Mouse (Mus musculus) thymus, adult 2 months (tissue): ENCODE results near the gene Snx9.

Experiments used
- CTCF ChIP-seq: fragments of 200-500 bp; IDR thresholded peaks from 2 replicates; pipeline ENCODE4 v1.5.1; 2012; ENCODE audit warnings: mild to moderate bottlenecking, control low read depth, low read length, moderate library complexity, borderline replicate concordance; ENCODE audit not compliant: control insufficient read depth, poor library complexity, insufficient read depth; ENCODE audit errors: extremely low read depth
- POLR2A ChIP-seq: fragments of 200-500 bp; IDR thresholded peaks from 2 replicates; pipeline ENCODE4 v1.6.1; 2012; ENCODE audit warnings: mild to moderate bottlenecking, low read length, control low read depth, moderate library complexity; ENCODE audit not compliant: control insufficient read depth, poor library complexity, insufficient read depth; ENCODE audit errors: extremely low read depth

DNA sequence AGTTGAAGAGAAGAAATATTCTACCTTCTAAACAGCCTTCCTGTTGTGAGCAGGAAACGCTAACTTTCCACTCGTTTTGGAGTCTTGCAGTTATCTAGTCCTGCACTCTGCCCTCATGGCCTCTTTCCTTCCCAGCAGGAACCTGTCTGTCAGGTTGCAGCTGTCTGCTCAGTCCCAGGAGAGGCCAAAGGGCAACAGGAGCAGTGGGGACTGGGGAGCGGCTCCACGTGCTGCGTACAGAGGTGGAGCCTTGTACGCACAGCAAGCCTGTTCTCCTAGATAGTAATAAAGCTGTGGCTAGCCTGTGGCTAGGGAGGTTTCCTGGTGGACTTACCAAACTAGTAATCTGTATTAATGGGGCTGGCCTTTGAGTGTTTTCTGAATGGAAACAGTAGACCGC lies 52.0 kb downstream of the Snx9 start:
- TF ChIP-seq CTCF, result no peak
- no peak for TF ChIP-seq POLR2A
